Mouse (Mus musculus) liver, embryonic 11.5 days (tissue): ENCODE data around the gene Cd209c. TPM values are rescaled to one million over a fixed set of nuclear protein-coding genes. Genes with fewer than 3 reads are reported as not detected.

Experiments
- ATAC-seq: fragments of 200-750 bp; cut with Nextera tagmentation; replicated peaks from 2 replicates; pipeline ENCODE4 v1.8.0; 2017; ENCODE audit warnings: moderate number of reproducible peaks, mild to moderate bottlenecking, moderate TSS enrichment, moderate library complexity; ENCODE audit not compliant: low FRiP score
- DNase-seq: peaks from one replicate; pipeline ENCODE4 v3.0.0-alpha.2; 2017; ENCODE audit warnings: low spot score
- H3K27ac ChIP-seq: fragments of 300-500 bp; sonication (generic); 2 replicates; pipeline ENCODE4 v1.5.1; 2014; ENCODE audit warnings: mild to moderate bottlenecking, low read depth, low read length, control low read depth
- H3K27me3 ChIP-seq: fragments of 300-500 bp; sonication (generic); replicated peaks from 2 replicates; pipeline ENCODE4 v1.6.1; 2014; ENCODE audit warnings: low read length, mixed read lengths; ENCODE audit not compliant: control insufficient read depth, insufficient read depth
- H3K36me3 ChIP-seq: fragments of 300-500 bp; sonication (generic); 2 replicates; pipeline ENCODE4 v1.6.1; 2014; ENCODE audit warnings: mild to moderate bottlenecking, low read length, moderate library complexity, mixed read lengths; ENCODE audit not compliant: control insufficient read depth, insufficient read depth
- H3K4me1 ChIP-seq: fragments of 300-500 bp; sonication (generic); replicated peaks from 2 replicates; pipeline ENCODE4 v1.6.1; 2014; ENCODE audit warnings: low read length, mixed read lengths; ENCODE audit not compliant: control insufficient read depth, insufficient read depth
- H3K4me2 ChIP-seq: fragments of 300-500 bp; sonication (generic); 2 replicates; pipeline ENCODE4 v1.6.1; 2014; ENCODE audit warnings: mild to moderate bottlenecking, control low read depth, moderate library complexity
- H3K4me3 ChIP-seq: fragments of 300-500 bp; sonication (generic); 2 replicates; pipeline ENCODE4 v1.5.1; 2014; ENCODE audit warnings: low read depth, low read length, control low read depth
- H3K9ac ChIP-seq: fragments of 300-500 bp; sonication (generic); 2 replicates; pipeline ENCODE4 v1.6.1; 2014; ENCODE audit warnings: low read depth, low read length, control low read depth
- H3K9me3 ChIP-seq: fragments of 300-500 bp; sonication (generic); 2 replicates; pipeline ENCODE4 v1.6.1; 2016; ENCODE audit warnings: low read length, inconsistent platforms, mixed read lengths; ENCODE audit not compliant: control insufficient read depth
- WGBS: fragments of 180-500 bp; shearing (Covaris S2); extraction: QIAGEN DNeasy Blood & Tissue Kit; methylation state at CpG from one replicate; pipeline ENCODE4 v1.1.7; 2014; 5-methylcytosine and 5-hydroxymethylcytosine counted together
- polyA plus RNA-seq: library from polyadenylated mRNA; unstranded; fragments of >200 nt; fragmentation: Nextera tagmentation; extraction: Ambion mirVana; gene quantifications from 2 replicates; pipeline ENCODE4 v1.2.1, GENCODE M21; 2014

Gene Cd209c
- 0.55 and 0.69 TPM in 2 replicates for polyA plus RNA-seq

- H3K4me1 ChIP-seq = no peaks in the 10 kb centered on the region
- WGBS = 71% methylated on average over 1 of the region's 1 CpGs
- no peak for DNase-seq
- no peak within 1 kb of the TSS for H3K4me2 ChIP-seq
- H3K27me3 ChIP-seq = no peaks in the 10 kb centered on the region
- no peak for ATAC-seq
- H3K9me3 ChIP-seq = no peaks in the 10 kb centered on the region
- H3K27ac ChIP-seq = no peak within 1 kb of the TSS
- no peaks in the 10 kb centered on the region for H3K36me3 ChIP-seq
- H3K9ac ChIP-seq = no peak within 1 kb of the TSS
- H3K4me3 ChIP-seq = no peak within 1 kb of the TSS
These were observed at the start of gene Cd209c for GRCm38 (mm10) chr8:3954646-3955045. Gene Cd209c, minus strand, starts transcription at chr8:3954746.

- 0 out of 2 replicates have a peak, but pooled peaks cover 8% of the 10 kb centered on the region for H3K27me3 ChIP-seq
- no peak overlapping the region for H3K9ac ChIP-seq
- no peaks in the 10 kb centered on the region for H3K9me3 ChIP-seq
- no peak for ATAC-seq
- H3K4me2 ChIP-seq = peak overlapping the region; percentile 29
- no peak overlapping the region for H3K4me3 ChIP-seq
- no peaks in the 10 kb centered on the region for H3K36me3 ChIP-seq
- WGBS = 27% methylated on average over 42 of the region's 42 CpGs
- H3K27ac ChIP-seq = no peak overlapping the region
- H3K4me1 ChIP-seq = no peaks in the 10 kb centered on the region
- DNase-seq = no peak
These were observed 39.7 kb upstream of the Cd209c start for GRCm38 (mm10) chr8:3994219-3994618.

- H3K4me2 ChIP-seq = no peak overlapping the region
- ATAC-seq (no peak; the same call in 1 of the 2 replicates), DNase-seq (no peak)
- no peak overlapping the region for H3K27ac ChIP-seq
- no peaks in the 10 kb centered on the region for H3K4me1 ChIP-seq
- no peak overlapping the region for H3K9ac ChIP-seq
- WGBS = 50% methylated on average over 1 of the region's 1 CpGs
- no peaks in the 10 kb centered on the region for H3K9me3 ChIP-seq
- H3K4me3 ChIP-seq = no peak overlapping the region
- no peaks in the 10 kb centered on the region for H3K27me3 ChIP-seq
- no peaks in the 10 kb centered on the region for H3K36me3 ChIP-seq
These were observed 1.5 kb upstream of the Cd209c start for GRCm38 (mm10) chr8:3956037-3956436.

GRCm38 (mm10) chr8:3940023-3940422 is 14.5 kb downstream of the Cd209c start:
- Histone ChIP-seq H3K9me3 (no peaks in the 10 kb centered on the region), H3K4me2 (no peak overlapping the region), H3K36me3 (no peaks in the 10 kb centered on the region), H3K27ac (no peak overlapping the region), H3K27me3 (no peaks in the 10 kb centered on the region), H3K4me3 (no peak overlapping the region), H3K4me1 (no peaks in the 10 kb centered on the region), H3K9ac (no peak overlapping the region)
- 75% methylated on average over 3 of the region's 3 CpGs for WGBS
- ATAC-seq (no peak), DNase-seq (no peak)

- H3K4me2 ChIP-seq = no peak within 1 kb of the TSS
- H3K4me3 ChIP-seq = no peak within 1 kb of the TSS
- 74% methylated on average over 3 of the region's 3 CpGs for WGBS
- no peak within 1 kb of the TSS for H3K27ac ChIP-seq
- H3K27me3 ChIP-seq = no peaks in the 10 kb centered on the region
- no peaks in the 10 kb centered on the region for H3K4me1 ChIP-seq
- no peak within 1 kb of the TSS for H3K9ac ChIP-seq
- no peaks in the 10 kb centered on the region for H3K36me3 ChIP-seq
- H3K9me3 ChIP-seq = no peaks in the 10 kb centered on the region
- no peak for ATAC-seq
- no peak for DNase-seq
These were observed 27.8 kb downstream of the Cd209c start, which contains the start of gene Cd209b for GRCm38 (mm10) chr8:3926744-3927143. Gene Cd209b, minus strand, starts transcription at chr8:3926844.

Other genes starting within 250 kb of the Cd209c start
- gene Clec4g, start 234.1 kb downstream of the Cd209c start, polyA plus RNA-seq = 0.92 and 1.8 TPM in 2 replicates
- gene Cd209a, start 205.8 kb downstream of the Cd209c start, polyA plus RNA-seq = 0.23 TPM in 1 of 2 replicates, not detected in the other
- gene Cd209e, start 100.4 kb downstream of the Cd209c start, polyA plus RNA-seq = not detected in 2 replicates
- not detected in 2 replicates for gene Cd209d, start 76.2 kb downstream of the Cd209c start, polyA plus RNA-seq
- gene Cd209b, start 27.9 kb downstream of the Cd209c start, polyA plus RNA-seq = not detected in 2 replicates
- not detected in 2 replicates for gene Cd209f, start 151.1 kb upstream of the Cd209c start, polyA plus RNA-seq
- not detected in 2 replicates for gene Cd209g, start 179.4 kb upstream of the Cd209c start, polyA plus RNA-seq
- gene Evi5l, start 211.8 kb upstream of the Cd209c start, polyA plus RNA-seq = 10.8 and 12.5 TPM in 2 replicates